Mouse (Mus musculus) small intestine, adult 10 weeks (tissue): ENCODE measurements around the gene Snrpn. TPM values are rescaled to one million over a fixed set of nuclear protein-coding genes. Genes with fewer than 3 reads are reported as not detected.

Experiments used
- polyA plus RNA-seq: library from polyadenylated mRNA; stranded (reverse); fragments of 350-450 nt; fragmentation: Illumina TruSeq; extraction: RNeasy Lipid Tissue Mini Kit (QIAGEN cat#74804); gene quantifications from one replicate; pipeline ENCODE4 v1.2.3, GENCODE M21; 2014; ENCODE audit warnings: low replicate concordance

Snrpn gene
- 51.5 TPM for polyA plus RNA-seq

GRCm38 (mm10) chr7:60139742-60140480 lies at the start of gene Snrpn:
Snrpn (minus strand) TSS chr7:60140219.

GRCm38 (mm10) chr7:60004606-60005330 lies 135.3 kb downstream of the Snrpn start, which contains the start of the genes Snurf and Gm38393:
Snurf (minus strand) TSS chr7:60005049.
Gm38393 (minus strand) TSS chr7:60005064.

Other genes with a start within 250 kb of the Snrpn start
- not detected for gene Snurf, start 135.2 kb downstream of the Snrpn start, polyA plus RNA-seq
- 11.0 TPM for gene Gm38393, start 135.2 kb downstream of the Snrpn start, polyA plus RNA-seq